Mouse (Mus musculus): ENCODE results near the gene Tff3. TPM values are rescaled to one million over a fixed set of nuclear protein-coding genes. Genes with fewer than 3 reads are reported as not detected.

Gene Tff3
- total RNA-seq, 2 experiments from 2014 or later = not detected

GRCm38 (mm10) chr17:31113191-31113856 is 16.1 kb downstream of the Tff3 start:
- DNase-seq = no peak
- TF ChIP-seq CTCF (IDR thresholded peaks at IDR 0.05) = no peak
- Histone ChIP-seq H3K4me3 (no peak overlapping the region), H3K27ac (no peak overlapping the region)
- intact Hi-C loops (cut with DNase I) = no loop called here

- intact Hi-C loops (cut with DNase I) = no loop called here
- DNase-seq = no peak
- H3K4me3 ChIP-seq = no peak overlapping the region
- H3K27ac ChIP-seq = no peak overlapping the region
- no peak for TF ChIP-seq CTCF (IDR thresholded peaks at IDR 0.05)
These were observed 21.1 kb downstream of the Tff3 start for GRCm38 (mm10) chr17:31108388-31108787.

- no peak for DNase-seq
- Histone ChIP-seq H3K4me3 (no peak overlapping the region), H3K27ac (no peak overlapping the region)
- no peak for TF ChIP-seq CTCF (IDR thresholded peaks at IDR 0.05)
- intact Hi-C loops (cut with DNase I) = no loop called here
These were observed 25.6 kb downstream of the Tff3 start for GRCm38 (mm10) chr17:31103823-31104222.

GRCm38 (mm10) chr17:31103007-31103570 is 26.4 kb downstream of the Tff3 start:
- no peak for TF ChIP-seq CTCF (IDR thresholded peaks at IDR 0.05)
- no peak for DNase-seq
- intact Hi-C loops (cut with DNase I) = no loop called here
- Histone ChIP-seq H3K4me3 (no peak overlapping the region), H3K27ac (no peak overlapping the region)

- H3K4me3 ChIP-seq = no peak overlapping the region
- intact Hi-C loops (cut with DNase I) = no loop called here
- DNase-seq = no peak
- TF ChIP-seq CTCF (IDR thresholded peaks at IDR 0.05) = no peak
- H3K27ac ChIP-seq = no peak overlapping the region
These were observed 30.7 kb downstream of the Tff3 start for GRCm38 (mm10) chr17:31098788-31099187.

- no peak for TF ChIP-seq CTCF (IDR thresholded peaks at IDR 0.05)
- Histone ChIP-seq H3K27ac (no peak overlapping the region), H3K4me3 (no peak overlapping the region)
- no peak for DNase-seq
- intact Hi-C loops (cut with DNase I) = no loop called here
These were observed 32.6 kb downstream of the Tff3 start for GRCm38 (mm10) chr17:31096893-31097292.

GRCm38 (mm10) chr17:31095570-31095969 is 33.9 kb downstream of the Tff3 start:
- Histone ChIP-seq H3K27ac (no peak overlapping the region), H3K4me3 (no peak overlapping the region)
- no peak for TF ChIP-seq CTCF (IDR thresholded peaks at IDR 0.05)
- intact Hi-C loops (cut with DNase I) = no loop called here
- no peak for DNase-seq

GRCm38 (mm10) chr17:31094781-31095180 is 34.7 kb downstream of the Tff3 start:
- no peak for TF ChIP-seq CTCF (IDR thresholded peaks at IDR 0.05)
- H3K4me3 ChIP-seq = no peak overlapping the region
- DNase-seq = no peak
- H3K27ac ChIP-seq = no peak overlapping the region
- intact Hi-C loops (cut with DNase I) = no loop called here

- H3K4me3 ChIP-seq = no peak overlapping the region
- DNase-seq = no peak
- intact Hi-C loops (cut with DNase I) = no loop called here
- no peak overlapping the region for H3K27ac ChIP-seq
- TF ChIP-seq CTCF (IDR thresholded peaks at IDR 0.05) = no peak
These were observed 38.3 kb downstream of the Tff3 start for GRCm38 (mm10) chr17:31091023-31091735.

- no peak for TF ChIP-seq CTCF (IDR thresholded peaks at IDR 0.05)
- intact Hi-C loops (cut with DNase I) = no loop called here
- Histone ChIP-seq H3K4me3 (no peak overlapping the region), H3K27ac (no peak overlapping the region)
- no peak for DNase-seq
These were observed 39.6 kb downstream of the Tff3 start for GRCm38 (mm10) chr17:31089848-31090247.

- no peak for TF ChIP-seq CTCF (IDR thresholded peaks at IDR 0.05)
- Histone ChIP-seq H3K4me3 (no peak overlapping the region), H3K27ac (no peak overlapping the region)
- intact Hi-C loops (cut with DNase I) = no loop called here
- no peak for DNase-seq
These were observed 40.7 kb downstream of the Tff3 start for GRCm38 (mm10) chr17:31088711-31089110.

- no peak for TF ChIP-seq CTCF (IDR thresholded peaks at IDR 0.05)
- DNase-seq = no peak
- intact Hi-C loops (cut with DNase I) = no loop called here
These were observed 43.2 kb downstream of the Tff3 start for GRCm38 (mm10) chr17:31086196-31086595.

GRCm38 (mm10) chr17:31085519-31085918 is 43.9 kb downstream of the Tff3 start:
- Histone ChIP-seq H3K27ac (no peak overlapping the region), H3K4me3 (no peak overlapping the region)
- TF ChIP-seq CTCF (IDR thresholded peaks at IDR 0.05) = no peak
- intact Hi-C loops (cut with DNase I) = no loop called here
- DNase-seq = no peak

More at GRCm38 (mm10) chr17:31086196-31086595, 43.2 kb downstream of the Tff3 start:
- H3K4me3 ChIP-seq = no peak overlapping the region
- no peak overlapping the region for H3K27ac ChIP-seq
